12 mouse cellular contexts compared by ENCODE assay signal in genomic region chr15:102249967-102250366, GRCm38 (mm10). TPM values are rescaled to one million over a fixed set of nuclear protein-coding genes. Genes with fewer than 3 reads are reported as not detected.
DNase-seq lines count a peak whose midpoint lies in the region; ATAC-seq and TF ChIP-seq lines count a peak whose summit lies in the region.
"Had no signal": no experiment of that assay in that cellular context is flagged by ENCODE, and none has a peak within 500 bp of the region (broad histone marks: within the 10 kb centered on the region; RNA-seq: fewer than 3 reads in every experiment).

No protein-coding gene starts in this region.

- peaks cover 31% of the 10 kb centered on the region for H3K27me3 ChIP-seq in heart, embryonic 16.5 days (ENCODE audit: control insufficient read depth, insufficient read depth, low read length)
- H3K27me3 ChIP-seq in midbrain, embryonic 12.5 days = peaks cover 96% of the 10 kb centered on the region
- peaks cover 79% of the 10 kb centered on the region for H3K27me3 ChIP-seq in midbrain, embryonic 13.5 days
- H3K27me3 ChIP-seq in hindbrain, postnatal 0 days (ENCODE audit: insufficient read depth, low read length) = 0 out of 2 replicates have a peak, but pooled peaks cover 2% of the 10 kb centered on the region
- H3K27me3 ChIP-seq in stomach, postnatal 0 days (ENCODE audit: control insufficient read depth, insufficient read depth, low read length) = no peaks in the 10 kb centered on the region

- H3K9me3 ChIP-seq in heart, embryonic 16.5 days (replicated peaks; ENCODE audit: control insufficient read depth, low read length) = no peaks in the 10 kb centered on the region
- no peaks in the 10 kb centered on the region for H3K9me3 ChIP-seq in midbrain, embryonic 12.5 days
- H3K9me3 ChIP-seq in midbrain, embryonic 13.5 days = no peaks in the 10 kb centered on the region
- no peaks in the 10 kb centered on the region for H3K9me3 ChIP-seq in hindbrain, postnatal 0 days (ENCODE audit: low read length)
- no peaks in the 10 kb centered on the region for H3K9me3 ChIP-seq in stomach, postnatal 0 days (ENCODE audit: control insufficient read depth, low read length)
- H3K9me3 ChIP-seq: G1E; megakaryocyte, embryonic 14.5 days had no signal

- H3K4me3 ChIP-seq in heart, embryonic 16.5 days (ENCODE audit: low read length) = no peak overlapping the region
- H3K4me3 ChIP-seq in midbrain, embryonic 12.5 days = no peak overlapping the region
- no peak overlapping the region for H3K4me3 ChIP-seq in midbrain, embryonic 13.5 days (replicated peaks)
- H3K4me3 ChIP-seq in hindbrain, postnatal 0 days (ENCODE audit: low read length) = no peak overlapping the region
- no peak overlapping the region for H3K4me3 ChIP-seq in stomach, postnatal 0 days (ENCODE audit: low read depth, low read length)
- H3K4me3 ChIP-seq: megakaryocyte, embryonic 14.5 days had no signal

- intact Hi-C loops in heart, postnatal 36 days (cut with DNase I) = loop anchor here (2.0 to 5.0 kb wide), 2 partner anchors 29 to 267 kb away; partner anchors contain the start of genes Map3k12, Mfsd5 and Tarbp2

- WGBS in heart, embryonic 16.5 days = 54% methylated on average over 9 of the region's 9 CpGs
- WGBS in midbrain, embryonic 12.5 days = 55% methylated on average over 9 of the region's 9 CpGs
- 49% methylated on average over 9 of the region's 9 CpGs for WGBS in midbrain, embryonic 13.5 days
- 60% methylated on average over 9 of the region's 9 CpGs for WGBS in hindbrain, postnatal 0 days
- WGBS in stomach, postnatal 0 days = 34% methylated on average over 9 of the region's 9 CpGs

- peaks cover 19% of the 10 kb centered on the region for H3K4me1 ChIP-seq in heart, embryonic 16.5 days (ENCODE audit: control insufficient read depth, insufficient read depth, low read length)
- H3K4me1 ChIP-seq in midbrain, embryonic 12.5 days = peaks cover 43% of the 10 kb centered on the region
- H3K4me1 ChIP-seq in midbrain, embryonic 13.5 days (replicated peaks) = peaks cover 38% of the 10 kb centered on the region
- H3K4me1 ChIP-seq in hindbrain, postnatal 0 days (ENCODE audit: insufficient read depth, low read length) = 0 out of 2 replicates have a peak, but pooled peaks cover 3% of the 10 kb centered on the region
- H3K4me1 ChIP-seq in stomach, postnatal 0 days (replicated peaks; ENCODE audit: control insufficient read depth, insufficient read depth) = peaks cover 12% of the 10 kb centered on the region

- no peak for ATAC-seq in heart, embryonic 16.5 days (replicated peaks; ENCODE audit: extremely low read depth, insufficient read depth, low FRiP score)
- ATAC-seq in midbrain, embryonic 12.5 days (ENCODE audit: low FRiP score, low read depth) = no peak
- ATAC-seq in midbrain, embryonic 13.5 days = no peak
- ATAC-seq in hindbrain, postnatal 0 days = no peak
- no peak for ATAC-seq in stomach, postnatal 0 days (ENCODE audit: low FRiP score, low TSS enrichment)

- H3K4me2 ChIP-seq in heart, embryonic 16.5 days (ENCODE audit: low read depth, low read length) = peak overlapping the region; percentile 93; the same call in 1 of the 2 replicates
- peak overlapping the region; percentile 17; the same call in 1 of the 2 replicates for H3K4me2 ChIP-seq in midbrain, embryonic 12.5 days (replicated peaks)
- no peak overlapping the region for H3K4me2 ChIP-seq in midbrain, embryonic 13.5 days (replicated peaks)
- H3K4me2 ChIP-seq in hindbrain, postnatal 0 days (ENCODE audit: low read depth, low read length) = no peak overlapping the region
- H3K4me2 ChIP-seq in stomach, postnatal 0 days (replicated peaks; ENCODE audit: low read depth) = peak overlapping the region; percentile 49

- no peak for TF ChIP-seq CTCF in hindbrain, postnatal 0 days (IDR thresholded peaks at IDR 0.05; ENCODE audit: low read depth)
- no peak for TF ChIP-seq CTCF in stomach, postnatal 0 days (IDR thresholded peaks at IDR 0.05; ENCODE audit: low read depth)

- peak overlapping the region; percentile 40 for H3K27ac ChIP-seq in heart, embryonic 16.5 days (ENCODE audit: low read length)
- 0 out of 2 replicates have a peak overlapping the region, but pooled peaks have one; percentile 6 for H3K27ac ChIP-seq in midbrain, embryonic 12.5 days (replicated peaks)
- H3K27ac ChIP-seq in midbrain, embryonic 13.5 days = no peak overlapping the region
- peak overlapping the region; percentile 51; the same call in 1 of the 2 replicates for H3K27ac ChIP-seq in hindbrain, postnatal 0 days
- H3K27ac ChIP-seq in stomach, postnatal 0 days (replicated peaks) = peak overlapping the region; percentile 99

- no peaks in the 10 kb centered on the region for H3K36me3 ChIP-seq in heart, embryonic 16.5 days (ENCODE audit: control insufficient read depth, insufficient read depth)
- no peaks in the 10 kb centered on the region for H3K36me3 ChIP-seq in midbrain, embryonic 12.5 days
- H3K36me3 ChIP-seq in midbrain, embryonic 13.5 days = no peaks in the 10 kb centered on the region
- H3K36me3 ChIP-seq in hindbrain, postnatal 0 days (ENCODE audit: insufficient read depth, low read length) = no peaks in the 10 kb centered on the region
- H3K36me3 ChIP-seq in stomach, postnatal 0 days (ENCODE audit: control insufficient read depth, insufficient read depth, low read length) = peaks cover 7% of the 10 kb centered on the region; the same call in 1 of the 2 replicates
- H3K36me3 ChIP-seq: G1E had no signal

- DNase-seq in heart, postnatal 36 days = no peak
- DNase-seq in hindbrain, postnatal 0 days (ENCODE audit: low spot score) = no peak
- no peak for DNase-seq in stomach, postnatal 0 days (ENCODE audit: low spot score)
- DNase-seq in frontal cortex, adult 2 months (ENCODE audit: extremely low spot score in 1 of 2, low spot score in 1 of 2) = no peak
- no peak for DNase-seq in layer of hippocampus, adult 8-10 months (ENCODE audit: low spot score in 2 of 2)
- DNase-seq: cerebellum, postnatal 25 days; thymus, postnatal 25 days had no signal

- TF ChIP-seq EP300 in stomach, postnatal 0 days (optimal IDR thresholded peaks at IDR 0.05) = no peak

- H3K9ac ChIP-seq in heart, embryonic 16.5 days (ENCODE audit: low read length) = peak overlapping the region; percentile 1; the same call in 1 of the 2 replicates
- no peak overlapping the region for H3K9ac ChIP-seq in midbrain, embryonic 12.5 days (replicated peaks)
- H3K9ac ChIP-seq in midbrain, embryonic 13.5 days (replicated peaks) = no peak overlapping the region
- H3K9ac ChIP-seq in hindbrain, postnatal 0 days (replicated peaks; ENCODE audit: low read length) = no peak overlapping the region
- peak overlapping the region; percentile 48 for H3K9ac ChIP-seq in stomach, postnatal 0 days (ENCODE audit: low read length)

RNA-seq across cellular contexts. Expression of gene Rarg, which starts 7.3 kb away (rescaled TPM):
- polyA plus RNA-seq in heart, embryonic 16.5 days (2015; fragmentation: Nextera tagmentation; extraction: Ambion mirVana) = 8.9 and 11.8 TPM in 2 replicates
- 10 to 100 TPM; 20.0 to 21.9 TPM for total RNA-seq in heart, postnatal 36 days (2021)
- polyA plus RNA-seq in midbrain, embryonic 12.5 days (2016; fragmentation: Nextera tagmentation; extraction: Ambion mirVana) = 13.6 and 19.2 TPM in 2 replicates
- polyA plus RNA-seq in midbrain, embryonic 13.5 days (2015; fragmentation: Nextera tagmentation; extraction: Ambion mirVana) = 2.7 and 3.4 TPM in 2 replicates
- total RNA-seq in hindbrain, postnatal 0 days (2014; rRNA removed) = 8.8 and 11.4 TPM in 2 replicates
- polyA plus RNA-seq in hindbrain, postnatal 0 days (2015; fragmentation: Nextera tagmentation; extraction: Ambion mirVana) = 3.8 and 4.4 TPM in 2 replicates
- 27.2 and 34.6 TPM in 2 replicates for polyA plus RNA-seq in stomach, postnatal 0 days (2015; fragmentation: Nextera tagmentation; extraction: Ambion mirVana)
- 10.5 and 11.2 TPM in 2 replicates for polyA plus RNA-seq in frontal cortex, adult 2 months (2012; rRNA removed)
- 10 to 100 TPM; 14.5 to 20.7 (median 16.5) TPM for total RNA-seq in layer of hippocampus, adult 8-10 months (2022)

RNA-seq across cellular contexts. Expression of gene Itgb7, which starts 18.2 kb away (rescaled TPM):
- 3.9 and 6.9 TPM in 2 replicates for polyA plus RNA-seq in heart, embryonic 16.5 days (2015; fragmentation: Nextera tagmentation; extraction: Ambion mirVana)
- 1 to 10 TPM; 1.6 to 1.8 TPM for total RNA-seq in heart, postnatal 36 days (2021)
- 0.84 and 1.6 TPM in 2 replicates for polyA plus RNA-seq in midbrain, embryonic 12.5 days (2016; fragmentation: Nextera tagmentation; extraction: Ambion mirVana)
- polyA plus RNA-seq in midbrain, embryonic 13.5 days (2015; fragmentation: Nextera tagmentation; extraction: Ambion mirVana) = 0.71 and 0.82 TPM in 2 replicates
- 0.40 and 1.2 TPM in 2 replicates for total RNA-seq in hindbrain, postnatal 0 days (2014; rRNA removed)
- polyA plus RNA-seq in hindbrain, postnatal 0 days (2015; fragmentation: Nextera tagmentation; extraction: Ambion mirVana) = 1.3 and 2.1 TPM in 2 replicates
- polyA plus RNA-seq in stomach, postnatal 0 days (2015; fragmentation: Nextera tagmentation; extraction: Ambion mirVana) = 1.2 TPM in 2 replicates
- polyA plus RNA-seq in frontal cortex, adult 2 months (2012; rRNA removed) = 0.74 and 0.84 TPM in 2 replicates
- 1 to 10 TPM in 3 of 4 experiments, under 1 TPM in 1; 0.97 to 3.3 (median 1.7) TPM for total RNA-seq in layer of hippocampus, adult 8-10 months (2022)

RNA-seq across cellular contexts. Expression of gene Gm9918, which starts 20.4 kb away (rescaled TPM):
- polyA plus RNA-seq in heart, embryonic 16.5 days (2015; fragmentation: Nextera tagmentation; extraction: Ambion mirVana) = 0.11 and 0.12 TPM in 2 replicates
- not detected for total RNA-seq in heart, postnatal 36 days (2021)
- 0.26 and 0.28 TPM in 2 replicates for polyA plus RNA-seq in midbrain, embryonic 12.5 days (2016; fragmentation: Nextera tagmentation; extraction: Ambion mirVana)
- 0.07 and 0.12 TPM in 2 replicates for polyA plus RNA-seq in midbrain, embryonic 13.5 days (2015; fragmentation: Nextera tagmentation; extraction: Ambion mirVana)
- not detected in 2 replicates for total RNA-seq in hindbrain, postnatal 0 days (2014; rRNA removed)
- polyA plus RNA-seq in hindbrain, postnatal 0 days (2015; fragmentation: Nextera tagmentation; extraction: Ambion mirVana) = 0.06 TPM in 1 of 2 replicates, not detected in the other
- polyA plus RNA-seq in stomach, postnatal 0 days (2015; fragmentation: Nextera tagmentation; extraction: Ambion mirVana) = 0.10 and 0.12 TPM in 2 replicates
- 0.08 and 0.15 TPM in 2 replicates for polyA plus RNA-seq in frontal cortex, adult 2 months (2012; rRNA removed)
- under 1 TPM in 1 of 4 experiments, not detected in 3; 0.16 TPM for total RNA-seq in layer of hippocampus, adult 8-10 months (2022)
- polyA plus RNA-seq: G1E had no signal

RNA-seq across cellular contexts. Expression of gene Mfsd5, which starts 29.3 kb away (rescaled TPM):
- polyA plus RNA-seq in heart, embryonic 16.5 days (2015; fragmentation: Nextera tagmentation; extraction: Ambion mirVana) = 43.8 and 49.4 TPM in 2 replicates
- total RNA-seq in heart, postnatal 36 days (2021) = 10 to 100 TPM; 18.1 to 19.4 TPM
- 51.9 and 57.7 TPM in 2 replicates for polyA plus RNA-seq in midbrain, embryonic 12.5 days (2016; fragmentation: Nextera tagmentation; extraction: Ambion mirVana)
- polyA plus RNA-seq in midbrain, embryonic 13.5 days (2015; fragmentation: Nextera tagmentation; extraction: Ambion mirVana) = 50.8 and 53.4 TPM in 2 replicates
- 50.7 and 52.3 TPM in 2 replicates for total RNA-seq in hindbrain, postnatal 0 days (2014; rRNA removed)
- 67.9 and 68.3 TPM in 2 replicates for polyA plus RNA-seq in hindbrain, postnatal 0 days (2015; fragmentation: Nextera tagmentation; extraction: Ambion mirVana)
- 81.6 and 83.6 TPM in 2 replicates for polyA plus RNA-seq in stomach, postnatal 0 days (2015; fragmentation: Nextera tagmentation; extraction: Ambion mirVana)
- polyA plus RNA-seq in frontal cortex, adult 2 months (2012; rRNA removed) = 46.2 and 48.9 TPM in 2 replicates
- total RNA-seq in layer of hippocampus, adult 8-10 months (2022) = 10 to 100 TPM; 36.9 to 41.8 (median 38.5) TPM

RNA-seq across cellular contexts. Expression of gene Csad, which starts 45.4 kb away (rescaled TPM):
- polyA plus RNA-seq in heart, embryonic 16.5 days (2015; fragmentation: Nextera tagmentation; extraction: Ambion mirVana) = 38.3 and 43.7 TPM in 2 replicates
- total RNA-seq in heart, postnatal 36 days (2021) = 10 to 100 TPM; 15.8 to 16.2 TPM
- 40.9 and 41.0 TPM in 2 replicates for polyA plus RNA-seq in midbrain, embryonic 12.5 days (2016; fragmentation: Nextera tagmentation; extraction: Ambion mirVana)
- polyA plus RNA-seq in midbrain, embryonic 13.5 days (2015; fragmentation: Nextera tagmentation; extraction: Ambion mirVana) = 37.9 and 40.2 TPM in 2 replicates
- 56.9 and 67.2 TPM in 2 replicates for total RNA-seq in hindbrain, postnatal 0 days (2014; rRNA removed)
- 41.8 and 43.1 TPM in 2 replicates for polyA plus RNA-seq in hindbrain, postnatal 0 days (2015; fragmentation: Nextera tagmentation; extraction: Ambion mirVana)
- 32.1 and 39.4 TPM in 2 replicates for polyA plus RNA-seq in stomach, postnatal 0 days (2015; fragmentation: Nextera tagmentation; extraction: Ambion mirVana)
- 32.9 and 42.0 TPM in 2 replicates for polyA plus RNA-seq in frontal cortex, adult 2 months (2012; rRNA removed)
- 10 to 100 TPM; 32.4 to 41.6 (median 35.8) TPM for total RNA-seq in layer of hippocampus, adult 8-10 months (2022)

Comparison
In these comparisons a context has a peak if more than half of its experiments do, and no peak if none do; other contexts are left out.
1. H3K4me2 ChIP-seq: peak in heart, embryonic 16.5 days (single experiment), midbrain, embryonic 12.5 days (single experiment) and stomach, postnatal 0 days (single experiment); none in midbrain, embryonic 13.5 days (single experiment) and hindbrain, postnatal 0 days (single experiment).
2. H3K9ac ChIP-seq: peak in heart, embryonic 16.5 days (single experiment) and stomach, postnatal 0 days (single experiment); none in midbrain, embryonic 12.5 days (single experiment), midbrain, embryonic 13.5 days (single experiment) and hindbrain, postnatal 0 days (single experiment).